In the genomic region with DNA sequence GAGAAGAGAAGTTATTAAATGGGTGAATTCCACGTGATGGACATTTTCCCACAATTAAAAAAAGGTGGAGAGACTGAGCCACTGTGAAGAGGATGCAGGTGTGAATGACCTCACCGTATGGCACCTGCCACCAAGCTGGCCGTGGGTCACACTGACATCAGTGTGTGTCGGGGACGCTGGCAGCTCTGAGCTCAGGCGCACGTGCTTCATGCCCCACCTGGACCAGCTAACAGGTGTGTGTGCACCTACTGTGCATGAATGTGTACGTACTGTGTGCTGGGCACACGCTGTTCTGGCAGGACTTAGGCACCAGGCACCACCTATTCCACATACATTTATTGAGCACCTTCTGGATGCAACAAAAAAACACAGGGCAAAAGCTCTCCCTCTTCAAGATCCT, we compare ENCODE assay signal across 25 mouse cellular contexts. TPM values are rescaled to one million over a fixed set of nuclear protein-coding genes. Genes with fewer than 3 reads are reported as not detected.
"Had no signal": no experiment of that assay in that cellular context is flagged by ENCODE, and none has a peak within 500 bp of the region (broad histone marks: within the 10 kb centered on the region; RNA-seq: fewer than 3 reads in every experiment).

No protein-coding gene starts in this region.

- H3K36me3 ChIP-seq: liver, embryonic 15.5 days; lung, embryonic 15.5 days; midbrain, embryonic 13.5 days; midbrain, embryonic 15.5 days; neural tube, embryonic 13.5 days; neural tube, embryonic 15.5 days had no signal

- DNase-seq: liver, postnatal 0 days; lung, adult 2 months; lung, postnatal 14 days; lung, postnatal 36 days; retina, postnatal 1 day; right cerebral cortex, adult 18-20 months; right cerebral cortex, postnatal 25 days; right cerebral cortex, postnatal 4 days; spleen, adult 18-20 months; thymus, adult 18-20 months; thymus, postnatal 14 days; thymus, postnatal 36 days had no signal

- ATAC-seq: liver, postnatal 0 days; lung, postnatal 0 days; midbrain, embryonic 13.5 days; midbrain, embryonic 15.5 days had no signal

- H3K9me3 ChIP-seq: liver, embryonic 15.5 days; lung, embryonic 15.5 days; midbrain, embryonic 13.5 days; midbrain, embryonic 15.5 days; neural tube, embryonic 13.5 days; neural tube, embryonic 15.5 days had no signal

- H3K4me3 ChIP-seq: liver, embryonic 15.5 days; lung, embryonic 15.5 days; midbrain, embryonic 13.5 days; midbrain, embryonic 15.5 days; neural tube, embryonic 13.5 days; neural tube, embryonic 15.5 days had no signal

RNA-seq across cellular contexts. Expression of gene Tnfaip8l1, which starts 17.7 kb away (rescaled TPM):
- total RNA-seq: monocyte, adult 5-6 weeks had no signal

RNA-seq across cellular contexts. Expression of gene Lrg1, which starts 22.7 kb away (rescaled TPM):
- total RNA-seq: monocyte, adult 5-6 weeks had no signal
- polyA plus RNA-seq: midbrain, embryonic 11.5 days; neural tube, embryonic 11.5 days; stomach, embryonic 14.5 days had no signal

RNA-seq across cellular contexts. Expression of gene Plin5, which starts 27.1 kb away (rescaled TPM):
- total RNA-seq: megakaryocyte progenitor cell, adult 5-6 weeks; monocyte, adult 5-6 weeks had no signal
- polyA plus RNA-seq: macrophage had no signal

RNA-seq across cellular contexts. Expression of gene Plin4, which starts 34.9 kb away (rescaled TPM):
- total RNA-seq: megakaryocyte progenitor cell, adult 5-6 weeks; monocyte, adult 5-6 weeks had no signal
- polyA plus RNA-seq: macrophage had no signal
